Mouse (Mus musculus) cerebellum, postnatal 25 days (tissue): ENCODE results near the gene Dgki.

Experiments
- DNase-seq, 2 experiments: peaks; one replicate each; pipeline ENCODE4 v3.0.0; 2021; ENCODE audit warnings: mixed read lengths in 2 of 2

Gene Dgki

GRCm38 (mm10) chr6:37057536-37057935 is 242.4 kb downstream of the Dgki start:
- DNase-seq, result no peak

- no peak for DNase-seq
Observed at GRCm38 (mm10) chr6:37055634-37056033, 244.3 kb downstream of the Dgki start.

GRCm38 (mm10) chr6:37055128-37055527 is 244.9 kb downstream of the Dgki start:
- DNase-seq, result no peak

GRCm38 (mm10) chr6:37054435-37055020 is 245.5 kb downstream of the Dgki start:
- DNase-seq, result peak in 1 of 2 experiments; percentile 27

- no peak for DNase-seq
Observed at GRCm38 (mm10) chr6:37053411-37053810, 246.6 kb downstream of the Dgki start.

GRCm38 (mm10) chr6:37051652-37052051 is 248.3 kb downstream of the Dgki start:
- no peak for DNase-seq

GRCm38 (mm10) chr6:37051150-37051549 is 248.8 kb downstream of the Dgki start:
- no peak for DNase-seq

GRCm38 (mm10) chr6:37047611-37048129 is 252.3 kb downstream of the Dgki start:
- no peak for DNase-seq

- peak; percentile 67 to 77 for DNase-seq
Observed at GRCm38 (mm10) chr6:37046152-37046788, 253.7 kb downstream of the Dgki start.

GRCm38 (mm10) chr6:37044796-37045195 is 255.2 kb downstream of the Dgki start:
- DNase-seq, result no peak

GRCm38 (mm10) chr6:37038444-37038843 is 261.5 kb downstream of the Dgki start:
- DNase-seq, result peak; percentile 63 to 79

GRCm38 (mm10) chr6:37037115-37037908 is 262.7 kb downstream of the Dgki start:
- DNase-seq, result peak; percentile 16 to 51

GRCm38 (mm10) chr6:37035681-37036080 is 264.3 kb downstream of the Dgki start:
- no peak for DNase-seq

GRCm38 (mm10) chr6:37030986-37031385 is 269.0 kb downstream of the Dgki start:
- no peak for DNase-seq

GRCm38 (mm10) chr6:37030402-37030801 is 269.6 kb downstream of the Dgki start:
- DNase-seq, result no peak

- no peak for DNase-seq
Observed at GRCm38 (mm10) chr6:37028841-37029240, 271.1 kb downstream of the Dgki start.

- DNase-seq, result no peak
Observed at GRCm38 (mm10) chr6:37028300-37028699, 271.7 kb downstream of the Dgki start.

- no peak for DNase-seq
Observed at GRCm38 (mm10) chr6:37026343-37027243, 273.4 kb downstream of the Dgki start.

- DNase-seq, result no peak
Observed at GRCm38 (mm10) chr6:37016046-37016445, 283.9 kb downstream of the Dgki start.

GRCm38 (mm10) chr6:37011597-37011996 is 288.4 kb downstream of the Dgki start:
- DNase-seq, result no peak

GRCm38 (mm10) chr6:37007573-37007972 is 292.4 kb downstream of the Dgki start:
- no peak for DNase-seq

- no peak for DNase-seq
Observed at GRCm38 (mm10) chr6:37004914-37005313, 295.1 kb downstream of the Dgki start.

- no peak for DNase-seq
Observed at GRCm38 (mm10) chr6:37003235-37003634, 296.7 kb downstream of the Dgki start.
